Mouse (Mus musculus): ENCODE measurements around the gene Gdf3.
"Not testable (repeated sequence)": the region's sequence is repeated elsewhere in the genome, so short reads cannot be mapped to it uniquely, and the experiment has no call there.

Gdf3 gene

GRCm38 (mm10) chr6:122609771-122610170 is at the start of gene Gdf3:
TSS of gene Gdf3 (minus strand) at chr6:122610087.
- DNase-seq (ENCODE audit: low spot score in 2 of 2), result no peak

GRCm38 (mm10) chr6:122659567-122659966 is 49.7 kb upstream of the Gdf3 start:
- no peak for DNase-seq (ENCODE audit: low spot score in 2 of 2)

- no peak for DNase-seq (ENCODE audit: low spot score in 2 of 2)
These were observed 47.7 kb upstream of the Gdf3 start for GRCm38 (mm10) chr6:122657630-122658029.

GRCm38 (mm10) chr6:122654301-122654700 is 44.4 kb upstream of the Gdf3 start:
- DNase-seq (ENCODE audit: low spot score in 2 of 2), result no peak

GRCm38 (mm10) chr6:122650398-122650980 is 40.6 kb upstream of the Gdf3 start:
- no peak for DNase-seq (ENCODE audit: low spot score in 2 of 2)

- no peak for DNase-seq (ENCODE audit: low spot score in 2 of 2)
These were observed 40.0 kb upstream of the Gdf3 start for GRCm38 (mm10) chr6:122649903-122650302.

GRCm38 (mm10) chr6:122644196-122644595 is 34.3 kb upstream of the Gdf3 start:
- not testable (repeated sequence) for DNase-seq (ENCODE audit: low spot score in 2 of 2)

- DNase-seq (ENCODE audit: low spot score in 2 of 2), result not testable (repeated sequence)
These were observed 27.7 kb upstream of the Gdf3 start for GRCm38 (mm10) chr6:122637566-122637965.

- no peak for DNase-seq (ENCODE audit: low spot score in 2 of 2)
These were observed 26.8 kb upstream of the Gdf3 start for GRCm38 (mm10) chr6:122636666-122637065.

GRCm38 (mm10) chr6:122635315-122635714 is 25.4 kb upstream of the Gdf3 start:
- DNase-seq (ENCODE audit: low spot score in 2 of 2), result no peak

GRCm38 (mm10) chr6:122633411-122633810 is 23.5 kb upstream of the Gdf3 start:
- no peak for DNase-seq (ENCODE audit: low spot score in 2 of 2)

- no peak for DNase-seq (ENCODE audit: low spot score in 2 of 2)
These were observed 17.7 kb upstream of the Gdf3 start for GRCm38 (mm10) chr6:122627469-122628108.

GRCm38 (mm10) chr6:122626110-122626509 is 16.2 kb upstream of the Gdf3 start, which contains the start of gene Dppa3:
TSS of gene Dppa3 (plus strand) at chr6:122626410.
- DNase-seq (ENCODE audit: low spot score in 2 of 2), result no peak

- no peak for DNase-seq (ENCODE audit: low spot score in 2 of 2)
These were observed 15.3 kb upstream of the Gdf3 start for GRCm38 (mm10) chr6:122625156-122625555.

- no peak for DNase-seq (ENCODE audit: low spot score in 2 of 2)
These were observed 14.6 kb upstream of the Gdf3 start for GRCm38 (mm10) chr6:122624480-122624879.

GRCm38 (mm10) chr6:122621066-122621465 is 11.2 kb upstream of the Gdf3 start:
- DNase-seq (ENCODE audit: low spot score in 2 of 2), result no peak

GRCm38 (mm10) chr6:122616022-122616421 is 6.1 kb upstream of the Gdf3 start:
- DNase-seq (ENCODE audit: low spot score in 2 of 2), result no peak

- no peak for DNase-seq (ENCODE audit: low spot score in 2 of 2)
These were observed 4.2 kb upstream of the Gdf3 start for GRCm38 (mm10) chr6:122614047-122614446.

GRCm38 (mm10) chr6:122612426-122612825 is 2.5 kb upstream of the Gdf3 start:
- DNase-seq (ENCODE audit: low spot score in 2 of 2), result no peak

- DNase-seq (ENCODE audit: low spot score in 2 of 2), result no peak
These were observed 534 bp downstream of the Gdf3 start for GRCm38 (mm10) chr6:122609377-122609728.

GRCm38 (mm10) chr6:122608434-122609376 is 1.2 kb downstream of the Gdf3 start:
- DNase-seq (ENCODE audit: low spot score in 2 of 2), result no peak

GRCm38 (mm10) chr6:122607700-122608099 is 2.2 kb downstream of the Gdf3 start:
- no peak for DNase-seq (ENCODE audit: low spot score in 2 of 2)

GRCm38 (mm10) chr6:122606661-122607060 is 3.2 kb downstream of the Gdf3 start:
- no peak for DNase-seq (ENCODE audit: low spot score in 2 of 2)

Measured in frontal cortex, postnatal 25 days (tissue).